Mouse (Mus musculus) ES-E14 (cell line): Measurements from ENCODE around the gene Sec14l2.

ENCODE experiments used
- HCFC1 ChIP-seq: IDR thresholded peaks from 2 replicates; pipeline ENCODE4 v1.6.1; 2012; ENCODE audit warnings: low read length, inconsistent platforms, borderline replicate concordance; ENCODE audit not compliant: insufficient read depth
- ZC3H11A ChIP-seq: IDR thresholded peaks from 2 replicates; pipeline ENCODE4 v1.6.1; 2012; ENCODE audit warnings: low read depth, mild to moderate bottlenecking, inconsistent platforms, low read length, borderline replicate concordance
- ZNF384 ChIP-seq: IDR thresholded peaks from 2 replicates; pipeline ENCODE4 v1.6.1; 2012; ENCODE audit warnings: low read depth, low read length, inconsistent platforms

DNA sequence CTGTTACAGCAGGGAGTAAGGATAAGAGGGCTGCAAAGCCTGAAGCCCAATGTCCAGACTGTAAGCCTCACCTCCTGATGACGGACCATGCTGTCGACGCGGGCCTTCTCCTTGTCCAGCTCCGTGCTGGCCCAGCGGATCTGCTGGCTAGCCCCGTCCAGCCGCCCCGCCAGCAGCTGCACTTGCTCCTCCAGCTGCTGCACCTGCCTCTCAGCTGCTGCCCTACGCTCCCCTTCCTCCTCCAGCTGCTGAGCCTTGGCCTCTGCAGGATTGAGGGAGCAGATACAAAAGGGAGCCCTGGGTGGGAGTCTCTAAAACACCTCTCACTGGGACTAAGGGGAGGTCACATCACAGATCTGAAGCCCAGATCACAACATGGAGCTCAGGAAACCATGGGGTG is 23.9 kb upstream of the Sec14l2 start:
- TF ChIP-seq ZC3H11A (no peak), HCFC1 (no peak), ZNF384 (no peak)
